Mouse (Mus musculus) mouse embryonic stem cell (cell line): ENCODE measurements around the gene Olfr898.

Experiments
- in situ Hi-C, 2 experiments: fragments of 300-500 bp; cut with MboI; formaldehyde crosslinking; loops; 1 replicate in 1 of 2; 3 replicates in 1 of 2; pipeline ENCODE4 v1.14.3; 2019 to 2020; ENCODE audit warnings: low sequenced_read_pairs in 2 of 2, low pct_unique_long_range_greater_than_20kb in 1 of 2, mixed read lengths in 1 of 2; ENCODE audit not compliant: unreplicated experiment in 1 of 2

Gene Olfr898

GRCm38 (mm10) chr9:38348111-38348510, at the start of gene Olfr898:
TSS of gene Olfr898 (plus strand) at chr9:38348411.
- in situ Hi-C loops: no loop called here

DNA sequence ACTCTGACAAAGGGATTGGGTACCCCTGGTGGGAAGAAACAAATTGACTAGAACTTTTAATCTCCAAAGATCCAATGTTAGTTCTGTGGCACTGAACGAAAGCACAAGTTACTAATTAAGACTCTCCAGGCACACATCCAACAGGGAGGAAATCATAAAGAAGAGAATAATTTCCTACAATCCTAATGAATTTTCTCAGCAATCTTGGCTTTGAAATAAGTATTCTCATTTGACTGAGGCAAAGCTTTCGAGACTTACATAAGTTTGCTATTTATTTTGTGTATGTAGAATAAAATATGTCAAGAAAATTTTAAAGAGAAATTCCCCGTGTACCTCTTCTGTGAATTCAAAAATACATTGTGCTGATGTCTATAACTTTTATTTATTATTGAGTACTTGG, 19.5 kb upstream of the Olfr898 start, which contains the start of gene Olfr25:
Gene Olfr25 (plus strand): TSS at position 301 of the 400 bp plus-strand sequence.
- in situ Hi-C loops: no loop called here

- in situ Hi-C loops: no loop called here
These were observed 18.4 kb downstream of the Olfr898 start, which contains the start of gene Olfr250 for GRCm38 (mm10) chr9:38366596-38366995. TSS of gene Olfr250 (plus strand) at chr9:38366896.

DNA sequence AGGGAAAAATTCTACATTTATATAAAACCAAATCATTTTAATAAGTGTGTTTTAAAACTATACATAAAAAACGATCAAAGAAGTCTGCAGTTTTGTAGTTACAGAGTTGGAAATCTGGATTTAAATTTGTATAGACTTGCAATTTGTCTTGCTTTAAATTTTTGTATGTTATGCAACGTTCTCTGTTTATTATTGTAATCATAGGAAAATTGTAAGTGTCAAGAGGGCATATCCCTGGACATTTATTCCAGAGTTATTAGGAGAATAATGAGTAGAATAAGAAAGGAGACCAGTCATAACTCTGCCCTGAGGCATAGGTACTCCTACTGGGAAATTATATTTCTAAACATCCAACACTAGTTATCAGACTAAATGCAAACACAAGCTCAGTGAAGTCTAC, 28.6 kb downstream of the Olfr898 start, which contains the start of gene Olfr251:
Gene Olfr251 (plus strand): TSS at position 301 of the 400 bp plus-strand sequence.
- in situ Hi-C loops: no loop called here

- in situ Hi-C loops: loop anchor here in 1 of 2 experiments (25.0 kb wide), 1 partner anchor 236 kb away; no protein-coding TSS in a partner anchor
These were observed 53.2 kb downstream of the Olfr898 start, which contains the start of gene Olfr147 for GRCm38 (mm10) chr9:38401398-38401797. TSS of gene Olfr147 (plus strand) at chr9:38401698.
